Mouse (Mus musculus) c-Kit-positive CD71-negative TER-119-negative erythroid progenitor cells, embryonic 14.5 days (primary cell): Measurements from ENCODE around the gene Csad.
"Not testable (repeated sequence)": the region's sequence is repeated elsewhere in the genome, so short reads cannot be mapped to it uniquely, and the experiment has no call there.

Source experiments
- DNase-seq: peaks from one replicate; pipeline ENCODE4 v3.0.0-alpha.2; 2013; ENCODE audit warnings: low read depth

Csad gene

DNA sequence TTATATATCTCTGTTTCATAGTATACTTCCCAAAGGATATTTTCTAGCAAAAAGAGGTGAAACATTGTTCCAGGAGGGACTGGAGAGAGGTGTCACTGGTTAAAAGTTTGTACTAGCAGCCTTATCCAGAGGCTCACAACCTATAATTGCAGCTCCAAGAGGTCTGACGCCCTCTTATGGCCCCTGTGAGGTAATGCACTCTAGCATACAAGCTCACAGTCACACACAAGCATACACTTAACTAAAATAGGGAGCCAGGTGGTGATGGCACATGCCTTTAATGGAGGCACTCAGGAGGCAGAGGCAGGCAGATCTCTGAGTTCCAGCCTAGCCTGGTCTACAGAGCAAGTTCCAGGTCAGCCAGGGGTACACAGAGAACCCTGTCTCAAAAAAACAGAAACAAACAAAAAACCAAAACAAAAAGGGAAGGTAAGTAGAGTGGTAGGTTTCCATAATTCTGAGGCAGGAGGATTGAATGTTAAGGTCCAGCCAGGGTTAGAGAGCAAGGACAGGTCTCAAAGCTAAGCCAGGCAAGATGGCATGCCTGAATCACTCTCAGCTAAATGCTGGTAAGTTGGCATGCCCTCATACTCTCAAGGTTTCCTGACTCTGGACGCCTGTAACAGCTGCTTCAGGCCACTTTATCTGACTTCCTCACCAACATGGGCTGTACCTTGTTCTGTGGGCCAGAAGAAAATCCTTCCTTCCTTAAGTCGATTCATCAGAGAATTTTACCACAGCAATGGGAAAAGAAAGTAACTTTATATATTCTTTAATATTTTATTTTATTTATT is 40.4 kb downstream of the Csad start:
- no peak for DNase-seq

DNA sequence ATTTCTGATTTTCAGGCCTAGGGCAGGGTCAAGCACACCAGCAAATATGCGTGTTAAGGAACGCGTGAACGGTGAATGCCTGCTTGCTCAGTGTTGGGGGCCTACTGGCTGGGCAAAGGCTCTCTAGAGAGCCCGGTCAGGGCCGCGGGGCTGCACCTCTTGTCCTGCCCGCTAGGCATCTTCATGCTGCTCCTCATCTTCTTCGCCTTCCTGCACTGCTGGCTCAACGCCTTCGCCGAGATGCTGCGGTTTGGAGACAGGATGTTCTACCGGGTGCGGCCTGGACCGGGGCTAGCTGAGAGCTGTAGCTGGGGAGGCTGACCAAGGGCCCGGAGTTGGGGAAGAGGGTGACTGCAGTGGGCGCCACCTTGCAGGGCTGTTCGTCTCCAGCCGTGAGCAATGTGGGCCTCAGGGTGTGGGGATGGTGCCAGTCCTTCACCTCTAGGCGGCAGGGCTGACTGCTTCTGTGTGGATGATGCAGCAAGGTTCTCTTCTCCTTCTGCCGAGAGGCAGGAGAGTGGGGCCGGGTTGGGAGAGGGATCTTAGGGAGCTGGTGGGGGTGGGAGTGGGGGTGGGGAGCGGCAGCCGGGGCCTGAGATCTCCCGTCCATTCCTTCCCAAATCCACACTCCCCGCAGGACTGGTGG is 44.0 kb downstream of the Csad start:
- DNase-seq = no peak

GRCm38 (mm10) chr15:102156836-102157235 is 47.7 kb downstream of the Csad start:
- no peak for DNase-seq

GRCm38 (mm10) chr15:102155006-102155405 is 49.5 kb downstream of the Csad start:
- not testable (repeated sequence) for DNase-seq

DNA sequence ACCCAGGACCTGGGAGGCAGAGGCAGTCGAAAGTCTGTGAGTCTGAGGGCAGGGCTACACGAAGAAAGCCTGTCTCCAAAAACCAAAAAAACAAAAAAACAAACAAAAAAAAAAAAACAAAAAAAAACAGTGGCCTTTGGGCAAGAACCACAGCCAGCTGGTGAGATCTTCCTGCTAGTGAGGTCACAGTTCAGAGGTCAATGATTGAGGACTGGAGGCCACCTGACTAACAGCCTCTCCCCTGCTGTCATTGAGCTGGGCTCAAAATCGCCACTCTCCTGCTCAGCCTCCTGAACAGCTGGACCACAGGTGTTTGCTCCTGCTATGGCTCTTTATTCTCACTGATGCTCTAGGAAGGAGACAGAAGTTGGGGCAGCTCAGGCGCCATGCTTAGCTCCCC is 51.9 kb downstream of the Csad start:
- no peak for DNase-seq

DNA sequence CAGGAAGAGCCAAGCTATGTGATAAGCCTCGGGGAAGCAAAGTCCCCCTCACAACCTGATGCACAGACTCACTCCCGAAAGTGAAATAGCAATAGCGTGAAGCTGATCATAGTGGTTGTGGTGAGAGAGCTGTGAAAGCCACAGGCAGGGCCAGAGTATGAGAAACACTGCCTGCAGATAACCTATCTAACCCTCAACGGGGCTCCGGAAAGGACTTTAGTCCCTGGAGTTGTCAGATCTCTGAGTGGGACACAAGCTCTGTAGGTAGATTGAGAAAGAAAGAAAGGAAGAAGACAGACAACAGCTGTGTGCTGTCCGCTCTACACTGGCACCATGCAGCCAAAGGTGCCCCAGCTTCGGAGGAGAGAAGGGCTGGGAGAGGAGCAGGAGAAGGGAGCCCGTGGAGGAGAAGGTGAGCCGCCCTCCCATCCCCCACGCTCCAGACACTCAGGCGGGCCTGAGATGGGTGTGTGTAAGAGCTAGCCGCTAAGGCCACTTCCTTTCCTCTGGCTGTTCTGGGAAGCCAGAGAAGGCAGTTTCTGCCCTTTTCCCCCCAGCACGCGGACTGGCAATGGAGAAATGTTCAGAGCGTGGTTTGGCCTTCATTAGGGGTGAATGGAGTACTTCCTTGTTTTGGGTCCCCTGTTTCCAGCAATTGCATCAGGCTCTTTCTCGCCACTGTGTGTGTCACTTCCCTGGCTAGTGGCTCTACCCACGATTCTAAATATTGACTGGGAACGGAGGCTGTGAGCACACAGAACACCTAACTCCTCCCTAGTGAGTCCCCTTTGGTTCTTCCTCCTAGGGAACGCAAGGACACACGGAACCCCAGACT is 54.0 kb downstream of the Csad start, which contains the start of gene Soat2:
TSS of gene Soat2 (plus strand) at position 226 of the 835 bp plus-strand sequence.
- DNase-seq = peak; percentile 44

- no peak for DNase-seq
Observed at GRCm38 (mm10) chr15:102149561-102149960, 55.0 kb downstream of the Csad start.

DNA sequence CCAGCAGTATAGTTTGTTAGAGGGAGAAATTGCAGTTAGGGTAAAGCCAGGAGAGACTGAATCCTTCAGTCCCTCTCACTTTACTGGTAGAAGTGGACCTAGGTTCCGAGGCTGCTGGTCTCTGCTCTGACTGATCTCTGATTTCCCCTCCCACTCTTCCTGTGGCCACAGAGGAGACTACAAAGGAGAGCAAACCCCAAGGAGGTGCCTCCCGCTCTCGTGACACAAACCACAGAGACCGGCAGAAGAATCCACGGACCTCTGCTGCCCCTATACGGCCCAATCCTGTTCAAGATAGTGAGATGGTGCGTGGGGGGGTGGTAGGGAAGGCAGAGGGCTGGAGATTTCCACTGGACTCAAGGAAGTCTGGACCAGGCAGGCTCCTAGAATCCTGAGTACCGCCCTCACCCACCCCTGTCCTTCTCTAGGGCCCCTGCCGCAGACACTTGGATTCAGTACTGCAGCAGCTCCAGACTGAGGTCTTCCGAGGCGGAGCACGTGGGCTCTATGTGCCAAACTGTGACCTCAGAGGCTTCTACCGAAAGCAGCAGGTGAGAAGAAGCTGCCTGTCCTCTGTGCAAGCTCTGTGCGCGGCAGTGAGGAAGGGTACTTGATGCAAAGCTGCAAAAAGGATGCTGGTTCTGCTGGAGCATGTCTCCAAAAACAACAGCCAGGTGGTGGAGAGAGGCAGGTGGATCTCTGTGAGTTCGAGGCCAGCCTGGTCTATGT is 56.7 kb downstream of the Csad start:
- no peak for DNase-seq

GRCm38 (mm10) chr15:102146882-102147281 is 57.6 kb downstream of the Csad start:
- peak; percentile 56 for DNase-seq

DNA sequence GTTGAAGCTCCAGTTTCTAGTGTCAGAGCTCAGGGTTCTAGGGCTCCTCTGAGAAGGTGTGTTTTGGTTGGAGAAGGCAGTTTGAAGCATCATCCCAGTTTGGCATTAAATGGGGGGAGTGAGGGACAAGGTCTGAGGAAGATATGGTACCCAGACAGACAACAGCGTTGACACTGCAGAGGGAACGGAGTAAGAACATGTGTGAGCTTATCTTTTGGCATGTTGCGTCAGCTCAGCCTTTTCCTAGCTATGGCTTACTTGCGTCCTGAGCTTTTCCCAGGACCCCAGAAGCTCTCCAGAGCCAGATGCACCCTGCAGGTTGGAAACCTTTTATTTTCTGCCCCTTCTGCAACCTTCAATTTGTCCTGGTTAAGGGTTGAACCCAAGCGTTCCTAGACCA is 58.4 kb downstream of the Csad start:
- no peak for DNase-seq

GRCm38 (mm10) chr15:102145330-102145729 is 59.2 kb downstream of the Csad start:
- no peak for DNase-seq

DNA sequence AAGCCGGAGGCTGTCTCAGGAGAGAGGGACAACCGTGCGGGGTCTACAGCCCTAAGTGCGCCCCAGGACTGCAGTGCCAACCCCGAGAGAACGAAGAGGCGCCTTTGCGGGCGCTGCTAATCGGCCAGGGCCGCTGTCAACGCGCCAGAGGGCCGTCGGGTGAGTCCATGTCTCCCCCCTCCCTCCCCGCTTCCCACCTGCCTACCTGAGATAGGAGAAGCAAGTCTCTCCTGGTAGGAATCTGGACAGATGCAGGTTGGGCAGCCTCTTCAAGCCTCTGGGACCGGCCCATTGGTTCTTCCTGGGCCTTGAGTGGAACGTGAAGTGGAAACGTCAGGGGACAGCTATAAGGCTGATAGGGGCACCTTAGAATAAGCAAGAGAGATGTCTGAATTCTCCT is 59.8 kb downstream of the Csad start:
- no peak for DNase-seq

DNA sequence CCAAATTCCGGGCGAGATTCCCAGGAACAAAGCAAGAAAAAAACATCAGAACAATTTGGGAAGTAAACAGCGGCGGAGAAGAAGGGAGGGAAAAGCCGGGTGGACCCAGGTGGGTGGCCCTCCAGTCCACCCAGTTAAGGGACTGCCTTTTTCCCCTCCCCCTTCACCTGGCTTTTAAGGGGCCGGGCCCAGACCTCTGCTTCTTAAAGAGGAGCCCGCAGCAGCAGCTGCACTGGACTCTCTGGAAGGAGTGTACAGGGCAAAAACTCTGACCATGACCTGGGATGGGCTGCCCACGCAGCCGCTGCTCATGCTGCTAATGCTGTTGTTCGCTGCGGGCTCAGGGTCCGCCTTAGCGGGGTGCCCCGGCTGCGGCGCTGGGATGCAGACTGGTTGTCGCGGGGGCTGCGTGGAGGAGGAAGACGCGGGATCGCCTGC is 60.2 kb downstream of the Csad start, which contains the start of gene Igfbp6:
TSS of gene Igfbp6 (plus strand) at position 89 of the 438 bp plus-strand sequence.
- DNase-seq = no peak

DNA sequence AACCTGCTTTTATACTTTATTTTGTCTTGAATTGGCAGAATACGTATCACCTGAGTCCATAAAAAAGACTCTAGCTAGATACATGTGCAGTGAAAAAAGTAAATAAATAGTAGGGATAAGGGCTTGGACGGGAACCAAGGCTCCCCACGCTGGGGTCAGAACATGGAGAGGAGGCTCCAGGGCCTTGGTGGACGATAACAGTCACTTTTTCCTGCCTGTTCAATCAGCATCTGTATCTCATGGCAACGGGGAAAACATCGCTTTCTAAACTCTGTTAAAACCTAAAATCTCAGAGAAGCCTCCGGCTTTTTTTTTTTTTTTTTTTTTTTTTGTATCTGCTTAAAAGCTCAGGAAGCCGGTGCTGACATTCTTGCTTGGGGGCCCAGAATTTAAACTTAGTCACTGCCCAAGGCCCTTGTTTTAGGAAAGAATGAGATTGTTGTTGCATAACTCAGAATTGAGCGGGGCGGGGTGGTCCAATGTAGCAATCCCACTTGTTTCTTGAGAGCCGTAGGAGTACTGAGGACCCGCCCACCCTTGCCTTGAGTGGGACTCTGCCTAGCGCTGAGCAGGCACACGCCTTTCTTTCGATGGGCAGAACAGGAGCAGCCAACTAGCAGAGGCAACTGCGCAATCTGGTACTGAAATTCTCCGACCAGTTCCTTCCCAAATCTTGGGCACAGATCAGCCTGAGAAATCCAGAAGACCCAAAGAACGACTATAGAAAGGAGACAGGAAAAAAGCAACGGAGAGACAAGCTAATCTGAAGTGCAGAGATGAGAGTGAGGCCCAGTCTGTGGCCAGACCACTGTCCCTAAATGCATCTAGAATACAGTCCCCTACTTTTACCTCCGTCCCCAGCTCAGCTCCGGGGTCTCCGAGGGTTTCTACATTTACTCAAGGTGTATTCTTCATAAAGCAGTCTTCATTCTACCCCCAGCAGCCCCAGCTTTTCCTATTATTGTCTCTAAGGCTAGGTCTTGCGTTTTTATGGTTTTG is 61.3 kb downstream of the Csad start:
- no peak for DNase-seq

DNA sequence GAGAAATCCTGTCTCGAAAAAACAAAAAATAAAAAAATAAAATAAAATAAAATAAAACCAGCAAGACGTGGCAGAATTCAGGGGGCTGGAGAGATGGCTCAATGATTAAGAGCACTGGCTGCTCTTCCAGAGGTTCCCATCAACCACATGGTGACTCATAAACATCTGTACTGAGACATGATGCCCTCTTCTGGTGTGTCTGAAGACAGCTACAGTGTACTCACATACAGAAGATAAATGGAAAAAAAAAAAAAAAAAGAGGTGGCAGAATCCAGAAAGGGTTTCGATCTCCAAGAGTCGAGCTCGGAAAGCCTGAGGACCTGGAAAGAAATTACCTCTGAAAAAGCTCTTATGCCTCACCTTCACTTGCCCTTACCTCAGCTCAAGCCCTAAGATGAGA is 63.4 kb downstream of the Csad start:
- no peak for DNase-seq

GRCm38 (mm10) chr15:102136129-102136758 is 68.3 kb downstream of the Csad start, which contains the start of gene Spryd3:
Gene Spryd3 (minus strand): TSS chr15:102136234.
- peak; percentile 92 for DNase-seq

GRCm38 (mm10) chr15:102135522-102136128 is 68.9 kb downstream of the Csad start:
- DNase-seq = no peak

GRCm38 (mm10) chr15:102134709-102135108 is 69.8 kb downstream of the Csad start:
- no peak for DNase-seq

DNA sequence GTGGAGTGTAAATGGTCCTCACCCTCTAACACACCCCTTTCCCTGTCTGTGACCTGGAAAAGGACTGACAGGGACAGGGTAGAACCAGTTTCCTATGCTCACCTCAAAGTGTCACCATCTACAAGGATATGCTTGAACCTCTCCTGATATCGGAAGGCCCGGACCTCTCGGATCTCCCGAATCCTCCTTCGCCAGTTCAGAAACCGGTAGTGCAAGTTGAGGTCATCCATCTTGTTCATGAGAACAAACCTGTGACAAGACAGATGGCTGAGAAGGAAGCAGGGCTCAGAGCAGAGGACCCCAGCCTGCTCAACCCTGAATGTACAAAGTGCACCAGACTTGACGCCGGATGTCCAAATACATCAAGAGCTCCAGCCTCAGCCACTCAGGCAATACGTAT is 71.2 kb downstream of the Csad start:
- DNase-seq = no peak
